ENCODE assay signal across 22 mouse cellular contexts in the genomic region with DNA sequence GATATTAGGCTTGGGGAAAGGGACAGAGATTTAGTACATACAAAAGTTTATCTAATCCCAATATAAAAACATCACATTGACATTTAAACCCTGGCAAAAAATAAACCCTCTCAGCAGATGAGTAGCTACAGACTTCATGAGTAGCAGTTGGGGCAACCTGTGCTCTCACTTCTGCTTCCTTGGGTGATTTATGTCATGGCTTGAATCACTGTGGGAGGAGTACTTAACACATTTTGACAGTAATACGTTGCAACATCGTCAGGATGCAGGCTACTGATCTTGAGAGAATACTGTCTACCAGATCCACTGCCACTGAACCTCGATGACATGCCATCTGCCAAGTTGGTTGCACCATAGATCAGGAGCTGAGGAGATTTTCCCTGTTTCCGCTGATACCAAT.
"Had no signal": no experiment of that assay in that cellular context is flagged by ENCODE, and none has a peak within 500 bp of the region (broad histone marks: within the 10 kb centered on the region; RNA-seq: fewer than 3 reads in every experiment).

No protein-coding gene starts in this region.

- H3K4me2 ChIP-seq: heart, embryonic 11.5 days; heart, embryonic 13.5 days; heart, embryonic 15.5 days; hindbrain, embryonic 12.5 days; hindbrain, embryonic 14.5 days; intestine, embryonic 15.5 days; limb, embryonic 12.5 days had no signal

- H3K9ac ChIP-seq: heart, embryonic 13.5 days; heart, embryonic 15.5 days; hindbrain, embryonic 12.5 days; hindbrain, embryonic 14.5 days; intestine, embryonic 15.5 days; limb, embryonic 12.5 days had no signal

- H3K4me1 ChIP-seq: heart, embryonic 13.5 days; heart, embryonic 15.5 days; hindbrain, embryonic 12.5 days; intestine, embryonic 15.5 days; limb, embryonic 10.5 days; limb, embryonic 12.5 days had no signal

- H3K4me3 ChIP-seq: heart, adult 2 months; heart, embryonic 13.5 days; heart, embryonic 15.5 days; hindbrain, embryonic 12.5 days; intestine, embryonic 15.5 days; layer of hippocampus, adult 2 months; left cerebral cortex, adult 2 months; limb, embryonic 10.5 days; limb, embryonic 12.5 days had no signal

- H3K27ac ChIP-seq: heart, adult 2 months; heart, embryonic 13.5 days; heart, embryonic 15.5 days; hindbrain, embryonic 12.5 days; hindbrain, embryonic 14.5 days; intestine, embryonic 15.5 days; layer of hippocampus, adult 2 months; left cerebral cortex, adult 2 months; limb, embryonic 10.5 days; limb, embryonic 12.5 days had no signal

- DNase-seq: gastrocnemius, postnatal 14 days; gastrocnemius, postnatal 36 days; heart, adult 11 months; heart, adult 2 months; heart, postnatal 14 days; heart, postnatal 36 days; kidney, adult 18-20 months; kidney, adult 8-10 months; kidney, postnatal 10 days; kidney, postnatal 25 days; kidney, postnatal 4 days; liver had no signal

- H3K36me3 ChIP-seq: heart, embryonic 13.5 days; heart, embryonic 15.5 days; hindbrain, embryonic 12.5 days; intestine, embryonic 15.5 days; limb, embryonic 10.5 days; limb, embryonic 12.5 days had no signal

- H3K9me3 ChIP-seq: heart, embryonic 13.5 days; heart, embryonic 15.5 days; hindbrain, embryonic 12.5 days; intestine, embryonic 15.5 days; limb, embryonic 10.5 days; limb, embryonic 12.5 days had no signal

- H3K27me3 ChIP-seq: heart, embryonic 13.5 days; heart, embryonic 15.5 days; hindbrain, embryonic 12.5 days; intestine, embryonic 15.5 days; limb, embryonic 12.5 days had no signal
